ENCODE assay signal across 16 mouse cellular contexts in the genomic region with DNA sequence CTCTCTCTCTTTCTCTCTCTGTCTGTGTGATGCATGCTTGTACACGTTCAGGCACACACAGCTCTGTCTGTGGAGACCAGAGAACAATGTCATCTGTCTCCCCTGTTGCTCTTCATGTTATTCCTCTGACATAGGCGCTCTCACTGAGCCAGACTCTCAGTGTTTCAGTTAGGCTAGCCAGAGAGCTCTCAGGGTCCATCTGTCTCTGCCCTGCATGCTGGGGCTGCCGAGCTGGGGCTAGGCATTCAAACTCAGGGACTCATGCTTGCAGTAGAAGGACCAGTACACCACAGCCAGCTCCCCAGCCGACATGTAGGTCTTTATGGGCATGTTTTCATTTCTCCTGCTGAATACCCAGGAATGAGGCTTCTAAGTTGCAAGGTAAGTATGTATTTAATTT.
"Had no signal": no experiment of that assay in that cellular context is flagged by ENCODE, and none has a peak within 500 bp of the region (broad histone marks: within the 10 kb centered on the region; RNA-seq: fewer than 3 reads in every experiment).

No protein-coding gene starts in this region.

- ATAC-seq: lung, postnatal 0 days; midbrain, embryonic 13.5 days; midbrain, embryonic 15.5 days had no signal

- H3K9ac ChIP-seq: lung, embryonic 15.5 days; midbrain, embryonic 13.5 days; midbrain, embryonic 15.5 days; neural tube, embryonic 12.5 days; stomach, embryonic 15.5 days had no signal

- H3K4me3 ChIP-seq: lung, embryonic 15.5 days; megakaryocyte, embryonic 14.5 days; midbrain, embryonic 13.5 days; midbrain, embryonic 15.5 days; neural tube, embryonic 12.5 days; stomach, embryonic 15.5 days had no signal

- DNase-seq: lung, postnatal 14 days; lung, postnatal 36 days; right cerebral cortex, postnatal 14 days; thymus, adult 2 months; thymus, postnatal 25 days; thymus, postnatal 4 days had no signal

- H3K4me2 ChIP-seq: lung, embryonic 15.5 days; midbrain, embryonic 11.5 days; midbrain, embryonic 13.5 days; midbrain, embryonic 15.5 days; neural tube, embryonic 12.5 days; stomach, embryonic 15.5 days had no signal

- H3K9me3 ChIP-seq: lung, embryonic 15.5 days; megakaryocyte, embryonic 14.5 days; midbrain, embryonic 13.5 days; midbrain, embryonic 15.5 days; neural tube, embryonic 12.5 days; stomach, embryonic 15.5 days had no signal

- H3K27ac ChIP-seq: lung, embryonic 15.5 days; macrophage; midbrain, embryonic 13.5 days; midbrain, embryonic 15.5 days; neural tube, embryonic 12.5 days; stomach, embryonic 15.5 days; stomach, postnatal 0 days had no signal

- H3K4me1 ChIP-seq: lung, embryonic 15.5 days; midbrain, embryonic 13.5 days; midbrain, embryonic 15.5 days; neural tube, embryonic 12.5 days; stomach, embryonic 15.5 days had no signal

- H3K27me3 ChIP-seq: lung, embryonic 15.5 days; midbrain, embryonic 13.5 days; neural tube, embryonic 12.5 days; stomach, embryonic 15.5 days had no signal

- H3K36me3 ChIP-seq: lung, embryonic 15.5 days; midbrain, embryonic 13.5 days; midbrain, embryonic 15.5 days; neural tube, embryonic 12.5 days; stomach, embryonic 15.5 days had no signal
